In genomic region chr3:89337062-89337720, GRCm38 (mm10) we compare ENCODE assay signal across 8 mouse cellular contexts. TPM values are rescaled to one million over a fixed set of nuclear protein-coding genes. Genes with fewer than 3 reads are reported as not detected.
DNase-seq lines count a peak whose midpoint lies in the region; ATAC-seq and TF ChIP-seq lines count a peak whose summit lies in the region.

No protein-coding gene starts in this region.

- H3K4me2 ChIP-seq in heart, embryonic 11.5 days = peak overlapping the region; percentile 85
- peak overlapping the region; percentile 70 for H3K4me2 ChIP-seq in forebrain, embryonic 12.5 days
- H3K4me2 ChIP-seq in liver, embryonic 14.5 days (ENCODE audit: low read depth) = peak overlapping the region; percentile 70

- H3K9me3 ChIP-seq in heart, embryonic 11.5 days (replicated peaks; ENCODE audit: control insufficient read depth, low read length) = no peaks in the 10 kb centered on the region
- H3K9me3 ChIP-seq in forebrain, embryonic 12.5 days = no peaks in the 10 kb centered on the region
- no peaks in the 10 kb centered on the region for H3K9me3 ChIP-seq in liver, embryonic 14.5 days (ENCODE audit: control insufficient read depth, low read length)

- peaks cover 2% of the 10 kb centered on the region; the same call in 1 of the 2 replicates for H3K27me3 ChIP-seq in heart, embryonic 11.5 days (ENCODE audit: control insufficient read depth, insufficient read depth, low read length)
- no peaks in the 10 kb centered on the region for H3K27me3 ChIP-seq in forebrain, embryonic 12.5 days
- H3K27me3 ChIP-seq in liver, embryonic 14.5 days (ENCODE audit: control insufficient read depth, insufficient read depth, low read length) = peaks cover 6% of the 10 kb centered on the region

- WGBS in heart, embryonic 11.5 days (ENCODE audit: insufficient replicate concordance) = under 1% methylated on average over 16 of the region's 21 CpGs
- WGBS in forebrain, embryonic 12.5 days = 4% methylated on average over 20 of the region's 21 CpGs
- WGBS in liver, embryonic 14.5 days (ENCODE audit: insufficient replicate concordance) = 2% methylated on average over 21 of the region's 21 CpGs

- DNase-seq in heart, adult 11 months = no peak
- DNase-seq in liver, embryonic 14.5 days (ENCODE audit: low read depth in 3 of 3, low spot score in 3 of 3) = no peak
- DNase-seq in cerebellum, postnatal 36 days = no peak
- no peak for DNase-seq in urinary bladder, postnatal 10 days (ENCODE audit: low spot score)
- no peak for DNase-seq in adrenal gland, adult 18-20 months (ENCODE audit: low spot score in 2 of 2)

- peaks cover 9% of the 10 kb centered on the region; the same call in 1 of the 2 replicates for H3K36me3 ChIP-seq in heart, embryonic 11.5 days (ENCODE audit: control insufficient read depth, insufficient read depth, low read length)
- peaks cover 24% of the 10 kb centered on the region for H3K36me3 ChIP-seq in forebrain, embryonic 12.5 days (replicated peaks)
- no peaks in the 10 kb centered on the region for H3K36me3 ChIP-seq in liver, embryonic 14.5 days (replicated peaks; ENCODE audit: control insufficient read depth, insufficient read depth, low read depth)

- no peak for ATAC-seq in heart, embryonic 11.5 days (replicated peaks; ENCODE audit: insufficient number of reproducible peaks, low FRiP score, low TSS enrichment)
- peak; percentile 30 for ATAC-seq in CD4-positive, CD25-positive, alpha-beta regulatory T cell, adult 4 months
- peak; percentile 47 for ATAC-seq in forebrain, embryonic 12.5 days (ENCODE audit: low FRiP score)
- peak; percentile 2; the same call in 1 of the 2 replicates for ATAC-seq in liver, embryonic 14.5 days (ENCODE audit: insufficient read depth)

- H3K27ac ChIP-seq in heart, embryonic 11.5 days (ENCODE audit: low read depth, low read length) = peak overlapping the region; percentile 73
- H3K27ac ChIP-seq in forebrain, embryonic 12.5 days = peak overlapping the region; percentile 92
- no peak overlapping the region for H3K27ac ChIP-seq in liver, embryonic 14.5 days

- peaks cover 26% of the 10 kb centered on the region for H3K4me1 ChIP-seq in heart, embryonic 11.5 days (ENCODE audit: control insufficient read depth, insufficient read depth, low read length)
- peaks cover 57% of the 10 kb centered on the region for H3K4me1 ChIP-seq in forebrain, embryonic 12.5 days
- no peaks in the 10 kb centered on the region; a peak in 1 of 4 replicates for H3K4me1 ChIP-seq in liver, embryonic 14.5 days (replicated peaks; ENCODE audit: control insufficient read depth in 2 of 2, insufficient read depth in 2 of 2, low read length in 1 of 2)

- no peak for TF ChIP-seq EP300 in liver, embryonic 14.5 days (IDR thresholded peaks at IDR 0.05; ENCODE audit: low read depth)

- H3K4me3 ChIP-seq in heart, embryonic 11.5 days (ENCODE audit: low read depth, low read length) = peak overlapping the region; percentile 84
- peak overlapping the region; percentile 84 for H3K4me3 ChIP-seq in forebrain, embryonic 12.5 days (replicated peaks)
- H3K4me3 ChIP-seq in liver, embryonic 14.5 days (ENCODE audit: insufficient read depth in 1 of 2, low read depth in 2 of 2, low read length in 2 of 2) = peak overlapping the region; percentile 55

- peak overlapping the region; percentile 88 for H3K9ac ChIP-seq in heart, embryonic 11.5 days (ENCODE audit: low read depth, low read length)
- H3K9ac ChIP-seq in forebrain, embryonic 12.5 days = peak overlapping the region; percentile 90
- H3K9ac ChIP-seq in liver, embryonic 14.5 days (replicated peaks) = peak overlapping the region; percentile 31; the same call in 1 of the 2 replicates

- no peak for TF ChIP-seq CTCF in liver, embryonic 14.5 days (IDR thresholded peaks at IDR 0.05; ENCODE audit: low read depth)

RNA-seq across cellular contexts. Expression of gene Efna4, which starts 0.6 kb away (rescaled TPM):
- 9.3 and 10.2 TPM in 2 replicates for polyA plus RNA-seq in heart, embryonic 11.5 days (2014; fragmentation: Nextera tagmentation; extraction: Ambion mirVana)
- polyA plus RNA-seq in CD4-positive, CD25-positive, alpha-beta regulatory T cell, adult 4 months (2017; shearing (Covaris generic)) = not detected
- polyA plus RNA-seq in forebrain, embryonic 12.5 days (2016; fragmentation: Nextera tagmentation; extraction: Ambion mirVana) = 17.1 and 20.0 TPM in 2 replicates
- polyA plus RNA-seq in liver, embryonic 14.5 days (2012; rRNA removed) = 0.81 and 0.92 TPM in 2 replicates
- polyA plus RNA-seq in liver, embryonic 14.5 days (2014; fragmentation: Nextera tagmentation; extraction: Ambion mirVana) = 0.62 and 0.78 TPM in 2 replicates
- 1 to 10 TPM in 1 of 2 experiments, under 1 TPM in 1; 0.43 to 1.1 TPM for total RNA-seq in adrenal gland, adult 18-20 months (2021)

RNA-seq across cellular contexts. Expression of gene Adam15, which starts 12.6 kb away (rescaled TPM):
- polyA plus RNA-seq in heart, embryonic 11.5 days (2014; fragmentation: Nextera tagmentation; extraction: Ambion mirVana) = 23.3 and 25.9 TPM in 2 replicates
- polyA plus RNA-seq in CD4-positive, CD25-positive, alpha-beta regulatory T cell, adult 4 months (2017; shearing (Covaris generic)) = 10 to 100 TPM in 1 of 2 experiments, 1 to 10 TPM in 1; 8.5 to 13.3 TPM
- 22.7 and 28.2 TPM in 2 replicates for polyA plus RNA-seq in forebrain, embryonic 12.5 days (2016; fragmentation: Nextera tagmentation; extraction: Ambion mirVana)
- 6.2 TPM in 2 replicates for polyA plus RNA-seq in liver, embryonic 14.5 days (2012; rRNA removed)
- polyA plus RNA-seq in liver, embryonic 14.5 days (2014; fragmentation: Nextera tagmentation; extraction: Ambion mirVana) = 4.0 and 4.9 TPM in 2 replicates
- 10 to 100 TPM; 56.3 to 87.6 TPM for total RNA-seq in adrenal gland, adult 18-20 months (2021)

RNA-seq across cellular contexts. Expression of gene Efna3, which starts 14.4 kb away (rescaled TPM):
- 1.9 TPM in 2 replicates for polyA plus RNA-seq in heart, embryonic 11.5 days (2014; fragmentation: Nextera tagmentation; extraction: Ambion mirVana)
- not detected for polyA plus RNA-seq in CD4-positive, CD25-positive, alpha-beta regulatory T cell, adult 4 months (2017; shearing (Covaris generic))
- polyA plus RNA-seq in forebrain, embryonic 12.5 days (2016; fragmentation: Nextera tagmentation; extraction: Ambion mirVana) = 11.9 and 14.9 TPM in 2 replicates
- polyA plus RNA-seq in liver, embryonic 14.5 days (2012; rRNA removed) = 0.06 and 0.13 TPM in 2 replicates
- polyA plus RNA-seq in liver, embryonic 14.5 days (2014; fragmentation: Nextera tagmentation; extraction: Ambion mirVana) = 0.05 and 0.08 TPM in 2 replicates
- under 1 TPM in 1 of 2 experiments, not detected in 1; 0.42 TPM for total RNA-seq in adrenal gland, adult 18-20 months (2021)

RNA-seq across cellular contexts. Expression of gene Dcst2, which starts 24.6 kb away (rescaled TPM):
- polyA plus RNA-seq in heart, embryonic 11.5 days (2014; fragmentation: Nextera tagmentation; extraction: Ambion mirVana) = 0.07 TPM in 1 of 2 replicates, not detected in the other
- under 1 TPM in 1 of 2 experiments, not detected in 1; 0.42 TPM for polyA plus RNA-seq in CD4-positive, CD25-positive, alpha-beta regulatory T cell, adult 4 months (2017; shearing (Covaris generic))
- polyA plus RNA-seq in forebrain, embryonic 12.5 days (2016; fragmentation: Nextera tagmentation; extraction: Ambion mirVana) = 0.13 and 0.22 TPM in 2 replicates
- polyA plus RNA-seq in liver, embryonic 14.5 days (2012; rRNA removed) = 0.02 and 0.03 TPM in 2 replicates
- 0.04 TPM in 1 of 2 replicates, not detected in the other for polyA plus RNA-seq in liver, embryonic 14.5 days (2014; fragmentation: Nextera tagmentation; extraction: Ambion mirVana)
- under 1 TPM; 0.80 to 0.93 TPM for total RNA-seq in adrenal gland, adult 18-20 months (2021)

RNA-seq across cellular contexts. Expression of gene Dcst1, which starts 27.9 kb away (rescaled TPM):
- 0.17 and 0.21 TPM in 2 replicates for polyA plus RNA-seq in heart, embryonic 11.5 days (2014; fragmentation: Nextera tagmentation; extraction: Ambion mirVana)
- 1 to 10 TPM in 1 of 2 experiments, under 1 TPM in 1; 0.59 to 1.1 TPM for polyA plus RNA-seq in CD4-positive, CD25-positive, alpha-beta regulatory T cell, adult 4 months (2017; shearing (Covaris generic))
- polyA plus RNA-seq in forebrain, embryonic 12.5 days (2016; fragmentation: Nextera tagmentation; extraction: Ambion mirVana) = 0.36 and 0.54 TPM in 2 replicates
- polyA plus RNA-seq in liver, embryonic 14.5 days (2012; rRNA removed) = 0.03 TPM in 1 of 2 replicates, not detected in the other
- polyA plus RNA-seq in liver, embryonic 14.5 days (2014; fragmentation: Nextera tagmentation; extraction: Ambion mirVana) = not detected in 2 replicates
- 1 to 10 TPM in 1 of 2 experiments, under 1 TPM in 1; 0.46 to 1.4 TPM for total RNA-seq in adrenal gland, adult 18-20 months (2021)

Comparison
In these comparisons a context has a peak if more than half of its experiments do, and no peak if none do; other contexts are left out.
1. H3K9ac ChIP-seq: peak in every context shown above with its lines; median percentile 90 in forebrain, embryonic 12.5 days; 88 in heart, embryonic 11.5 days; 31 in liver, embryonic 14.5 days.